11 mouse cellular contexts compared by ENCODE assay signal in the genomic region with DNA sequence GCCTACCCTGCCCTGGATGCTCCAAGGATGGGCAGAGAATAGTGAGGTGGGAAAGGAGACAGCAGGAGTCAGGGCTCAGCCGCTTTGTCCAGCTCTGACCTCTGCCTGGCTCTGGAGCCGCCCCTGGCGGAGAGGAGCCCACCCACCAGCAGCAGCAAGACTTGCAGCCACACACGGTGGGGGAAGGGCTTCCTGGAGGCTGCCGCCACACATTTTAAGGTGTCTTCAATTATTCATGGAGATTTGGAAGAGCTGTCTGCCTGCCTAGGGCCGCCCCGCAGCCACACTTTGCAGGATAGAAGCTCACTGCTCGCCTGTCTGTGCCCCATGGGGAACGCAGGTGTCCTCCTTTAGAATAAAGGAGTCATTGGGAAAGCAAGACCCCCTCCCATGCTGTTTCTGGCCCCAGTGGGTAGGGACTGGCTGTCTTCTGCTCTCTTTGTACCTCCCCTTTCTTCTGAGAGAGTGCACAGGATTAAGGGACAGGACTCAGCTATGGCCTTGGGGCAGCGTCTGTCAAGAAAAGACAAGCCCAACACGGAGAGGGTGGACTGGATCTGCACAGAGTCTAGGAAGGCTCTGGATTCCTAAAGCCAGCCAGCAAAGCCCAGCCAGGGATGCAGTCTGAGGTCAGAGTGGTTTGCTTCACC.
DNase-seq lines count a peak whose midpoint lies in the region; ATAC-seq lines count a peak whose summit lies in the region.
"Had no signal": no experiment of that assay in that cellular context is flagged by ENCODE, and none has a peak within 500 bp of the region (broad histone marks: within the 10 kb centered on the region; RNA-seq: fewer than 3 reads in every experiment).

No protein-coding gene starts in this region.

- 1% methylated on average over 11 of the region's 11 CpGs for WGBS in forebrain, embryonic 11.5 days
- WGBS in forebrain, embryonic 15.5 days: 7% methylated on average over 11 of the region's 11 CpGs
- 3% methylated on average over 11 of the region's 11 CpGs for WGBS in forebrain, embryonic 13.5 days

- H3K4me1 ChIP-seq in forebrain, embryonic 11.5 days (replicated peaks; ENCODE audit: control insufficient read depth, insufficient read depth, low read length): peaks cover 21% of the 10 kb centered on the region
- peaks cover 18% of the 10 kb centered on the region for H3K4me1 ChIP-seq in forebrain, embryonic 15.5 days
- H3K4me1 ChIP-seq in forebrain, embryonic 13.5 days: peaks cover 41% of the 10 kb centered on the region

- intact Hi-C loops in gastrocnemius, postnatal 36 days (cut with DNase I): no loop called here

- no peaks in the 10 kb centered on the region for H3K27me3 ChIP-seq in forebrain, embryonic 11.5 days (ENCODE audit: control insufficient read depth, insufficient read depth, low read length)
- H3K27me3 ChIP-seq in forebrain, embryonic 15.5 days: no peaks in the 10 kb centered on the region
- no peaks in the 10 kb centered on the region for H3K27me3 ChIP-seq in forebrain, embryonic 13.5 days

- no peak overlapping the region for H3K4me3 ChIP-seq in forebrain, embryonic 11.5 days (ENCODE audit: low read depth, low read length)
- no peak overlapping the region for H3K4me3 ChIP-seq in forebrain, embryonic 15.5 days
- H3K4me3 ChIP-seq in forebrain, embryonic 13.5 days: no peak overlapping the region
- H3K4me3 ChIP-seq: limb, embryonic 13.5 days had no signal

- peak; percentile 59 for DNase-seq in forebrain, embryonic 11.5 days (ENCODE audit: low spot score)
- peak; percentile 60 for DNase-seq in mesoderm, embryonic 11.5 days (ENCODE audit: low read depth, low spot score)
- peak; percentile 61 for DNase-seq in retina, embryonic 14.5 days (ENCODE audit: low spot score)
- no peak for DNase-seq in adrenal gland, postnatal 10 days
- DNase-seq in adipocyte (ENCODE audit: low spot score): no peak
- no peak for DNase-seq in gastrocnemius, postnatal 36 days
- DNase-seq: gastrocnemius, postnatal 25 days had no signal

- H3K4me2 ChIP-seq in forebrain, embryonic 11.5 days (ENCODE audit: low read depth, low read length, severe bottlenecking): 0 out of 2 replicates have a peak overlapping the region, but pooled peaks have one; percentile 15
- H3K4me2 ChIP-seq in forebrain, embryonic 15.5 days (replicated peaks): no peak overlapping the region
- H3K4me2 ChIP-seq in forebrain, embryonic 13.5 days: no peak overlapping the region
- H3K4me2 ChIP-seq: limb, embryonic 13.5 days had no signal

- H3K9ac ChIP-seq in forebrain, embryonic 11.5 days (ENCODE audit: low read length): no peak overlapping the region; the same call in 1 of the 2 replicates
- no peak overlapping the region for H3K9ac ChIP-seq in forebrain, embryonic 15.5 days (replicated peaks)
- no peak overlapping the region for H3K9ac ChIP-seq in forebrain, embryonic 13.5 days
- H3K9ac ChIP-seq: limb, embryonic 13.5 days had no signal

- peak; percentile 19; the same call in 1 of the 2 replicates for ATAC-seq in forebrain, embryonic 11.5 days (replicated peaks; ENCODE audit: low FRiP score)
- ATAC-seq in forebrain, embryonic 15.5 days (replicated peaks): no peak
- 0 out of 2 replicates have a peak, but pooled peaks have one; percentile 46 for ATAC-seq in forebrain, embryonic 13.5 days

- no peak overlapping the region for H3K27ac ChIP-seq in forebrain, embryonic 11.5 days (ENCODE audit: low read depth, low read length)
- H3K27ac ChIP-seq in forebrain, embryonic 15.5 days (replicated peaks): no peak overlapping the region
- H3K27ac ChIP-seq in forebrain, embryonic 13.5 days: no peak overlapping the region
- H3K27ac ChIP-seq: limb, embryonic 13.5 days; macrophage had no signal

- H3K36me3 ChIP-seq in forebrain, embryonic 11.5 days (ENCODE audit: control insufficient read depth, insufficient read depth, low read length): no peaks in the 10 kb centered on the region
- no peaks in the 10 kb centered on the region for H3K36me3 ChIP-seq in forebrain, embryonic 15.5 days
- H3K36me3 ChIP-seq in forebrain, embryonic 13.5 days (ENCODE audit: poor library complexity, severe bottlenecking): no peaks in the 10 kb centered on the region
- H3K36me3 ChIP-seq: limb, embryonic 13.5 days had no signal

- no peaks in the 10 kb centered on the region for H3K9me3 ChIP-seq in forebrain, embryonic 11.5 days (ENCODE audit: control insufficient read depth, low read length)
- H3K9me3 ChIP-seq in forebrain, embryonic 15.5 days: no peaks in the 10 kb centered on the region
- no peaks in the 10 kb centered on the region for H3K9me3 ChIP-seq in forebrain, embryonic 13.5 days (replicated peaks)
- H3K9me3 ChIP-seq: limb, embryonic 13.5 days had no signal

Comparison
In these comparisons a context has a peak if more than half of its experiments do, and no peak if none do; other contexts are left out.
1. DNase-seq: peak in forebrain, embryonic 11.5 days (single experiment), mesoderm, embryonic 11.5 days (single experiment) and retina, embryonic 14.5 days (single experiment); none in adrenal gland, postnatal 10 days (single experiment), adipocyte (single experiment) and gastrocnemius, postnatal 36 days (0 of 2).